Mouse (Mus musculus): ENCODE measurements around the gene Frem1. TPM values are rescaled to one million over a fixed set of nuclear protein-coding genes. Genes with fewer than 3 reads are reported as not detected.

Gene Frem1
- polyA plus RNA-seq, 1 experiment from 2014 or later, result 16.0 TPM

- Histone ChIP-seq H3K9ac (ENCODE audit: low read depth, low read length) (no peak overlapping the region), H3K27me3 (replicated peaks; ENCODE audit: control insufficient read depth, insufficient read depth, low read length) (no peaks in the 10 kb centered on the region), H3K9me3 (ENCODE audit: control insufficient read depth, low read length) (no peaks in the 10 kb centered on the region), H3K4me3 (ENCODE audit: low read depth, low read length) (no peak overlapping the region), H3K4me2 (ENCODE audit: low read depth, low read length) (no peak overlapping the region), H3K36me3 (ENCODE audit: control insufficient read depth, insufficient read depth, low read length) (no peaks in the 10 kb centered on the region), H3K4me1 (ENCODE audit: control insufficient read depth, insufficient read depth, low read length) (no peaks in the 10 kb centered on the region), H3K27ac (replicated peaks; ENCODE audit: low read depth, low read length) (no peak overlapping the region; the same call in 1 of the 2 replicates)
- 49% methylated on average over 4 of the region's 4 CpGs for WGBS
- no peak for DNase-seq (ENCODE audit: low spot score)
- no peak for ATAC-seq (ENCODE audit: low read depth)
Observed at GRCm38 (mm10) chr4:82867111-82867510, 185.0 kb downstream of the Frem1 start.

- Histone ChIP-seq H3K4me2 (ENCODE audit: low read depth, low read length) (no peak overlapping the region), H3K4me3 (ENCODE audit: low read depth, low read length) (no peak overlapping the region), H3K27me3 (replicated peaks; ENCODE audit: control insufficient read depth, insufficient read depth, low read length) (no peaks in the 10 kb centered on the region), H3K9ac (ENCODE audit: low read depth, low read length) (no peak overlapping the region), H3K9me3 (ENCODE audit: control insufficient read depth, low read length) (no peaks in the 10 kb centered on the region), H3K27ac (replicated peaks; ENCODE audit: low read depth, low read length) (no peak overlapping the region), H3K36me3 (ENCODE audit: control insufficient read depth, insufficient read depth, low read length) (no peaks in the 10 kb centered on the region), H3K4me1 (ENCODE audit: control insufficient read depth, insufficient read depth, low read length) (no peaks in the 10 kb centered on the region)
- WGBS, result 80% methylated on average over 8 of the region's 8 CpGs
- no peak for ATAC-seq (ENCODE audit: low read depth)
- no peak for DNase-seq (ENCODE audit: low spot score)
Observed at GRCm38 (mm10) chr4:82864974-82865699, 187.0 kb downstream of the Frem1 start.

- H3K9ac ChIP-seq (ENCODE audit: low read depth, low read length), result no peak overlapping the region
- peaks cover 8% of the 10 kb centered on the region; the same call in 1 of the 2 replicates for H3K4me1 ChIP-seq (ENCODE audit: control insufficient read depth, insufficient read depth, low read length)
- H3K27me3 ChIP-seq (replicated peaks; ENCODE audit: control insufficient read depth, insufficient read depth, low read length), result no peaks in the 10 kb centered on the region
- H3K4me2 ChIP-seq (ENCODE audit: low read depth, low read length), result no peak overlapping the region
- WGBS, result 86% methylated on average over 8 of the region's 8 CpGs
- no peaks in the 10 kb centered on the region for H3K36me3 ChIP-seq (ENCODE audit: control insufficient read depth, insufficient read depth, low read length)
- DNase-seq (ENCODE audit: low spot score), result no peak
- H3K4me3 ChIP-seq (ENCODE audit: low read depth, low read length), result no peak overlapping the region
- no peak overlapping the region for H3K27ac ChIP-seq (replicated peaks; ENCODE audit: low read depth, low read length)
- H3K9me3 ChIP-seq (ENCODE audit: control insufficient read depth, low read length), result no peaks in the 10 kb centered on the region
- no peak for ATAC-seq (ENCODE audit: low read depth)
Observed at GRCm38 (mm10) chr4:82863316-82863715, 188.8 kb downstream of the Frem1 start.

- H3K27ac ChIP-seq (replicated peaks; ENCODE audit: low read depth, low read length), result no peak overlapping the region
- H3K36me3 ChIP-seq (ENCODE audit: control insufficient read depth, insufficient read depth, low read length), result no peaks in the 10 kb centered on the region
- no peak overlapping the region for H3K4me3 ChIP-seq (ENCODE audit: low read depth, low read length)
- H3K27me3 ChIP-seq (replicated peaks; ENCODE audit: control insufficient read depth, insufficient read depth, low read length), result no peaks in the 10 kb centered on the region
- no peak overlapping the region for H3K4me2 ChIP-seq (ENCODE audit: low read depth, low read length)
- no peak overlapping the region for H3K9ac ChIP-seq (ENCODE audit: low read depth, low read length)
- ATAC-seq (ENCODE audit: low read depth), result no peak
- 94% methylated on average over 2 of the region's 2 CpGs for WGBS
- peaks cover 10% of the 10 kb centered on the region for H3K4me1 ChIP-seq (ENCODE audit: control insufficient read depth, insufficient read depth, low read length)
- H3K9me3 ChIP-seq (ENCODE audit: control insufficient read depth, low read length), result no peaks in the 10 kb centered on the region
- DNase-seq (ENCODE audit: low spot score), result no peak
Observed at GRCm38 (mm10) chr4:82861451-82861850, 190.7 kb downstream of the Frem1 start.

GRCm38 (mm10) chr4:82860566-82860965, 191.6 kb downstream of the Frem1 start:
- no peak overlapping the region for H3K4me3 ChIP-seq (ENCODE audit: low read depth, low read length)
- ATAC-seq (ENCODE audit: low read depth), result no peak
- no peaks in the 10 kb centered on the region for H3K27me3 ChIP-seq (replicated peaks; ENCODE audit: control insufficient read depth, insufficient read depth, low read length)
- WGBS, result 38% methylated on average over 3 of the region's 3 CpGs
- no peak overlapping the region for H3K4me2 ChIP-seq (ENCODE audit: low read depth, low read length)
- H3K27ac ChIP-seq (replicated peaks; ENCODE audit: low read depth, low read length), result no peak overlapping the region
- H3K9me3 ChIP-seq (ENCODE audit: control insufficient read depth, low read length), result no peaks in the 10 kb centered on the region
- no peaks in the 10 kb centered on the region for H3K36me3 ChIP-seq (ENCODE audit: control insufficient read depth, insufficient read depth, low read length)
- peaks cover 12% of the 10 kb centered on the region for H3K4me1 ChIP-seq (ENCODE audit: control insufficient read depth, insufficient read depth, low read length)
- no peak for DNase-seq (ENCODE audit: low spot score)
- no peak overlapping the region for H3K9ac ChIP-seq (ENCODE audit: low read depth, low read length)

- peak within 1 kb of the TSS; percentile 79 for H3K4me3 ChIP-seq (ENCODE audit: low read depth, low read length)
- H3K27ac ChIP-seq (replicated peaks; ENCODE audit: low read depth, low read length), result peak within 1 kb of the TSS; percentile 84
- no peaks in the 10 kb centered on the region for H3K9me3 ChIP-seq (ENCODE audit: control insufficient read depth, low read length)
- peaks cover 12% of the 10 kb centered on the region for H3K4me1 ChIP-seq (ENCODE audit: control insufficient read depth, insufficient read depth, low read length)
- H3K27me3 ChIP-seq (replicated peaks; ENCODE audit: control insufficient read depth, insufficient read depth, low read length), result no peaks in the 10 kb centered on the region
- ATAC-seq (ENCODE audit: low read depth) (peak; percentile 90), DNase-seq (ENCODE audit: low spot score) (peak; percentile 73)
- no peaks in the 10 kb centered on the region for H3K36me3 ChIP-seq (ENCODE audit: control insufficient read depth, insufficient read depth, low read length)
- peak within 1 kb of the TSS; percentile 83 for H3K4me2 ChIP-seq (ENCODE audit: low read depth, low read length)
- peak within 1 kb of the TSS; percentile 87 for H3K9ac ChIP-seq (ENCODE audit: low read depth, low read length)
- WGBS, result 1% methylated on average over 33 of the region's 82 CpGs
Observed at GRCm38 (mm10) chr4:82859131-82860125, 192.7 kb downstream of the Frem1 start, which contains the start of gene Zdhhc21. Gene Zdhhc21 (minus strand): TSS chr4:82859958.

GRCm38 (mm10) chr4:82858431-82859010, 193.6 kb downstream of the Frem1 start:
- ATAC-seq (ENCODE audit: low read depth) (no peak), DNase-seq (ENCODE audit: low spot score) (no peak)
- peaks cover 12% of the 10 kb centered on the region for H3K4me1 ChIP-seq (ENCODE audit: control insufficient read depth, insufficient read depth, low read length)
- H3K9ac ChIP-seq (ENCODE audit: low read depth, low read length), result peak overlapping the region; percentile 87
- H3K36me3 ChIP-seq (ENCODE audit: control insufficient read depth, insufficient read depth, low read length), result no peaks in the 10 kb centered on the region
- no peaks in the 10 kb centered on the region for H3K9me3 ChIP-seq (ENCODE audit: control insufficient read depth, low read length)
- peak overlapping the region; percentile 79 for H3K4me3 ChIP-seq (ENCODE audit: low read depth, low read length)
- H3K4me2 ChIP-seq (ENCODE audit: low read depth, low read length), result peak overlapping the region; percentile 83
- no peaks in the 10 kb centered on the region for H3K27me3 ChIP-seq (replicated peaks; ENCODE audit: control insufficient read depth, insufficient read depth, low read length)
- 28% methylated on average over 4 of the region's 4 CpGs for WGBS
- H3K27ac ChIP-seq (replicated peaks; ENCODE audit: low read depth, low read length), result peak overlapping the region; percentile 84; the same call in 1 of the 2 replicates

GRCm38 (mm10) chr4:82856986-82857385, 195.2 kb downstream of the Frem1 start:
- H3K27me3 ChIP-seq (replicated peaks; ENCODE audit: control insufficient read depth, insufficient read depth, low read length), result no peaks in the 10 kb centered on the region
- no peak overlapping the region for H3K9ac ChIP-seq (ENCODE audit: low read depth, low read length)
- WGBS, result 89% methylated on average over 3 of the region's 3 CpGs
- H3K4me1 ChIP-seq (ENCODE audit: control insufficient read depth, insufficient read depth, low read length), result peaks cover 12% of the 10 kb centered on the region
- no peaks in the 10 kb centered on the region for H3K9me3 ChIP-seq (ENCODE audit: control insufficient read depth, low read length)
- H3K4me2 ChIP-seq (ENCODE audit: low read depth, low read length), result no peak overlapping the region
- H3K27ac ChIP-seq (replicated peaks; ENCODE audit: low read depth, low read length), result no peak overlapping the region
- H3K4me3 ChIP-seq (ENCODE audit: low read depth, low read length), result no peak overlapping the region
- ATAC-seq (ENCODE audit: low read depth) (no peak), DNase-seq (ENCODE audit: low spot score) (no peak)
- no peaks in the 10 kb centered on the region for H3K36me3 ChIP-seq (ENCODE audit: control insufficient read depth, insufficient read depth, low read length)
